Mouse (Mus musculus): Measurements from ENCODE around the gene Ntn4.
"Not testable (repeated sequence)": the region's sequence is repeated elsewhere in the genome, so short reads cannot be mapped to it uniquely, and the experiment has no call there.

Gene Ntn4

GRCm38 (mm10) chr10:93683896-93684295, 43.4 kb downstream of the Ntn4 start:
- no peak for DNase-seq (ENCODE audit: low spot score in 2 of 2)

GRCm38 (mm10) chr10:93685416-93685815, 44.9 kb downstream of the Ntn4 start:
- not testable (repeated sequence) for DNase-seq (ENCODE audit: low spot score in 2 of 2)

- DNase-seq (ENCODE audit: low spot score in 2 of 2) = no peak
Measured at GRCm38 (mm10) chr10:93686579-93686978, 46.1 kb downstream of the Ntn4 start.

- DNase-seq (ENCODE audit: low spot score in 2 of 2) = no peak
Measured at GRCm38 (mm10) chr10:93687781-93688180, 47.3 kb downstream of the Ntn4 start.

GRCm38 (mm10) chr10:93688306-93689171, 48.1 kb downstream of the Ntn4 start:
- no peak for DNase-seq (ENCODE audit: low spot score in 2 of 2)

GRCm38 (mm10) chr10:93691344-93691743, 50.9 kb downstream of the Ntn4 start:
- no peak for DNase-seq (ENCODE audit: low spot score in 2 of 2)

- DNase-seq (ENCODE audit: low spot score in 2 of 2) = no peak
Measured at GRCm38 (mm10) chr10:93695043-93695791, 54.7 kb downstream of the Ntn4 start.

- no peak for DNase-seq (ENCODE audit: low spot score in 2 of 2)
Measured at GRCm38 (mm10) chr10:93696001-93696400, 55.5 kb downstream of the Ntn4 start.

- DNase-seq (ENCODE audit: low spot score in 2 of 2) = no peak
Measured at GRCm38 (mm10) chr10:93697866-93698483, 57.5 kb downstream of the Ntn4 start.

GRCm38 (mm10) chr10:93699689-93700478, 59.4 kb downstream of the Ntn4 start:
- no peak for DNase-seq (ENCODE audit: low spot score in 2 of 2)

- DNase-seq (ENCODE audit: low spot score in 2 of 2) = no peak
Measured at GRCm38 (mm10) chr10:93700589-93701363, 60.3 kb downstream of the Ntn4 start.

- no peak for DNase-seq (ENCODE audit: low spot score in 2 of 2)
Measured at GRCm38 (mm10) chr10:93703946-93704345, 63.5 kb downstream of the Ntn4 start.

- DNase-seq (ENCODE audit: low spot score in 2 of 2) = no peak
Measured at GRCm38 (mm10) chr10:93707149-93708075, 66.9 kb downstream of the Ntn4 start.

GRCm38 (mm10) chr10:93708076-93708473, 67.6 kb downstream of the Ntn4 start:
- DNase-seq (ENCODE audit: low spot score in 2 of 2) = no peak

GRCm38 (mm10) chr10:93708515-93708914, 68.0 kb downstream of the Ntn4 start:
- DNase-seq (ENCODE audit: low spot score in 2 of 2) = no peak

- DNase-seq (ENCODE audit: low spot score in 2 of 2) = no peak
Measured at GRCm38 (mm10) chr10:93709536-93709935, 69.1 kb downstream of the Ntn4 start.

GRCm38 (mm10) chr10:93721625-93722337, 81.3 kb downstream of the Ntn4 start:
- DNase-seq (ENCODE audit: low spot score in 2 of 2) = no peak

- DNase-seq (ENCODE audit: low spot score in 2 of 2) = no peak
Measured at GRCm38 (mm10) chr10:93723942-93724542, 83.6 kb downstream of the Ntn4 start.

- DNase-seq (ENCODE audit: low spot score in 2 of 2) = no peak
Measured at GRCm38 (mm10) chr10:93728131-93728530, 87.7 kb downstream of the Ntn4 start.
